Mouse (Mus musculus) intestine, postnatal 0 days (tissue): ENCODE results near the gene Olfr870. TPM values are rescaled to one million over a fixed set of nuclear protein-coding genes. Genes with fewer than 3 reads are reported as not detected.

Source experiments
- ATAC-seq: fragments of 200-750 bp; cut with Nextera tagmentation; 2 replicates; pipeline ENCODE4 v1.8.0; 2017; ENCODE audit warnings: mild to moderate bottlenecking, moderate TSS enrichment, moderate library complexity
- H3K27ac ChIP-seq: fragments of 300-500 bp; sonication (generic); 2 replicates; pipeline ENCODE4 v1.5.1; 2014; ENCODE audit warnings: mild to moderate bottlenecking, low read depth, low read length, moderate library complexity
- H3K27me3 ChIP-seq: fragments of 300-500 bp; sonication (generic); replicated peaks from 2 replicates; pipeline ENCODE4 v1.6.1; 2014; ENCODE audit warnings: low read length, mixed read lengths; ENCODE audit not compliant: control insufficient read depth, insufficient read depth
- H3K36me3 ChIP-seq: fragments of 300-500 bp; sonication (generic); 2 replicates; pipeline ENCODE4 v1.6.1; 2014; ENCODE audit warnings: mild to moderate bottlenecking, moderate library complexity; ENCODE audit not compliant: control insufficient read depth, insufficient read depth
- H3K4me1 ChIP-seq: fragments of 300-500 bp; sonication (generic); replicated peaks from 2 replicates; pipeline ENCODE4 v1.6.1; 2014; ENCODE audit warnings: antibody characterized with exemption, low read length, mixed read lengths; ENCODE audit not compliant: control insufficient read depth, insufficient read depth
- H3K4me2 ChIP-seq: fragments of 300-500 bp; sonication (generic); replicated peaks from 2 replicates; pipeline ENCODE4 v1.6.1; 2014; ENCODE audit warnings: low read depth, mild to moderate bottlenecking, moderate library complexity
- H3K4me3 ChIP-seq: fragments of 300-500 bp; sonication (generic); 2 replicates; pipeline ENCODE4 v1.5.1; 2014; ENCODE audit warnings: low read depth, low read length
- H3K9ac ChIP-seq: fragments of 300-500 bp; sonication (generic); 2 replicates; pipeline ENCODE4 v1.6.1; 2014; ENCODE audit warnings: mild to moderate bottlenecking, low read depth, low read length
- H3K9me3 ChIP-seq: fragments of 300-500 bp; sonication (generic); 2 replicates; pipeline ENCODE4 v1.6.1; 2016; ENCODE audit warnings: mixed run types; ENCODE audit not compliant: control insufficient read depth
- CTCF ChIP-seq: sonication (generic); IDR thresholded peaks from 2 replicates; pipeline ENCODE4 v1.5.1; 2016; ENCODE audit warnings: low read depth, mild to moderate bottlenecking, control low read depth, antibody characterized with exemption, moderate library complexity
- WGBS: fragments of 180-500 bp; shearing (Covaris S2); extraction: QIAGEN DNeasy Blood & Tissue Kit; methylation state at CpG from one replicate; pipeline ENCODE4 v1.1.7; 2014; 5-methylcytosine and 5-hydroxymethylcytosine counted together
- polyA plus RNA-seq: library from polyadenylated mRNA; unstranded; fragments of >200 nt; fragmentation: Nextera tagmentation; extraction: Ambion mirVana; gene quantifications from 2 replicates; pipeline ENCODE4 v1.2.1, GENCODE M21; 2015

Olfr870 gene
- polyA plus RNA-seq, 1 experiment from 2014 or later: not detected

GRCm38 (mm10) chr9:20149706-20150105, 24.2 kb downstream of the Olfr870 start:
- no peaks in the 10 kb centered on the region for H3K4me1 ChIP-seq
- H3K36me3 ChIP-seq: no peaks in the 10 kb centered on the region
- H3K27me3 ChIP-seq: no peaks in the 10 kb centered on the region
- H3K9ac ChIP-seq: no peak overlapping the region
- no peaks in the 10 kb centered on the region; the same call in 1 of the 2 replicates for H3K9me3 ChIP-seq
- H3K4me3 ChIP-seq: no peak overlapping the region
- TF ChIP-seq CTCF: no peak
- WGBS: 91% methylated on average over 3 of the region's 3 CpGs
- no peak for ATAC-seq
- H3K4me2 ChIP-seq: no peak overlapping the region
- no peak overlapping the region for H3K27ac ChIP-seq

GRCm38 (mm10) chr9:20128709-20129108, 45.1 kb downstream of the Olfr870 start, which contains the start of gene Olfr869:
TSS of gene Olfr869 (plus strand) at chr9:20129009.
- ATAC-seq: no peak
- WGBS: 70% methylated on average over 2 of the region's 2 CpGs
- H3K9ac ChIP-seq: no peak within 1 kb of the TSS
- H3K4me1 ChIP-seq: no peaks in the 10 kb centered on the region
- no peak within 1 kb of the TSS for H3K4me3 ChIP-seq
- H3K27ac ChIP-seq: no peak within 1 kb of the TSS
- H3K4me2 ChIP-seq: no peak within 1 kb of the TSS
- no peaks in the 10 kb centered on the region for H3K27me3 ChIP-seq
- no peaks in the 10 kb centered on the region for H3K9me3 ChIP-seq
- no peak for TF ChIP-seq CTCF
- no peaks in the 10 kb centered on the region for H3K36me3 ChIP-seq

Other genes with a start within 250 kb of the Olfr870 start
- not detected in 2 replicates for gene Olfr866, start 146.0 kb downstream of the Olfr870 start, polyA plus RNA-seq
- gene Olfr867, start 116.5 kb downstream of the Olfr870 start, polyA plus RNA-seq: not detected in 2 replicates
- gene Olfr868, start 75.4 kb downstream of the Olfr870 start, polyA plus RNA-seq: not detected in 2 replicates
- gene Olfr869, start 45.0 kb downstream of the Olfr870 start, polyA plus RNA-seq: not detected in 2 replicates
- gene Olfr871, start 38.1 kb upstream of the Olfr870 start, polyA plus RNA-seq: not detected in 2 replicates
- gene Olfr872, start 63.1 kb upstream of the Olfr870 start, polyA plus RNA-seq: not detected in 2 replicates
- gene Olfr39, start 108.3 kb upstream of the Olfr870 start, polyA plus RNA-seq: not detected in 2 replicates
- not detected in 2 replicates for gene Olfr873, start 124.5 kb upstream of the Olfr870 start, polyA plus RNA-seq
- not detected in 2 replicates for gene Olfr18, start 162.0 kb upstream of the Olfr870 start, polyA plus RNA-seq
- 30.2 and 31.3 TPM in 2 replicates for gene Zfp560, start 211.1 kb upstream of the Olfr870 start, polyA plus RNA-seq